Mouse (Mus musculus): Measurements from ENCODE around the gene Ncbp1.
A peak's percentile ranks its signal among the peaks of the same experiment; 100 is the strongest.
"Not testable (repeated sequence)": the region's sequence is repeated elsewhere in the genome, so short reads cannot be mapped to it uniquely, and the experiment has no call there.

Gene Ncbp1

GRCm38 (mm10) chr4:46129311-46130004 lies 9.0 kb upstream of the Ncbp1 start:
- no peak for DNase-seq

- peak; percentile 37 to 66 for DNase-seq
These were observed 8.2 kb upstream of the Ncbp1 start for GRCm38 (mm10) chr4:46130221-46130620.

- no peak for DNase-seq
These were observed 6.6 kb upstream of the Ncbp1 start for GRCm38 (mm10) chr4:46131791-46132190.

GRCm38 (mm10) chr4:46137629-46138286 lies 655 bp upstream of the Ncbp1 start:
- peak in 1 of 2 experiments; percentile 11 for DNase-seq

GRCm38 (mm10) chr4:46144323-46144722 lies 5.9 kb downstream of the Ncbp1 start:
- DNase-seq, result no peak

- DNase-seq, result no peak
These were observed 8.5 kb downstream of the Ncbp1 start for GRCm38 (mm10) chr4:46146881-46147280.

GRCm38 (mm10) chr4:46151903-46152544 lies 13.6 kb downstream of the Ncbp1 start:
- DNase-seq, result no peak

GRCm38 (mm10) chr4:46164027-46164426 lies 25.6 kb downstream of the Ncbp1 start:
- no peak for DNase-seq

- no peak for DNase-seq
These were observed 27.4 kb downstream of the Ncbp1 start for GRCm38 (mm10) chr4:46165831-46166230.

- no peak for DNase-seq
These were observed 33.3 kb downstream of the Ncbp1 start for GRCm38 (mm10) chr4:46171761-46172160.

GRCm38 (mm10) chr4:46176313-46176712 lies 37.9 kb downstream of the Ncbp1 start:
- DNase-seq, result no peak

- DNase-seq, result no peak
These were observed 38.6 kb downstream of the Ncbp1 start for GRCm38 (mm10) chr4:46177018-46177417.

GRCm38 (mm10) chr4:46177496-46177895 lies 39.1 kb downstream of the Ncbp1 start:
- DNase-seq, result no peak

GRCm38 (mm10) chr4:46181168-46181567 lies 42.8 kb downstream of the Ncbp1 start:
- DNase-seq, result no peak

GRCm38 (mm10) chr4:46182181-46182580 lies 43.8 kb downstream of the Ncbp1 start:
- DNase-seq, result no peak

GRCm38 (mm10) chr4:46185423-46185822 lies 47.0 kb downstream of the Ncbp1 start:
- no peak for DNase-seq

GRCm38 (mm10) chr4:46185890-46186289 lies 47.5 kb downstream of the Ncbp1 start:
- no peak for DNase-seq

GRCm38 (mm10) chr4:46186466-46186865 lies 48.1 kb downstream of the Ncbp1 start:
- no peak for DNase-seq

GRCm38 (mm10) chr4:46192011-46192410 lies 53.6 kb downstream of the Ncbp1 start:
- DNase-seq, result not testable (repeated sequence)

GRCm38 (mm10) chr4:46195781-46196487 lies 57.5 kb downstream of the Ncbp1 start, which contains the start of gene Xpa:
TSS of gene Xpa (minus strand) at chr4:46196311.
- peak; percentile 94 for DNase-seq

- no peak for DNase-seq
These were observed 58.1 kb downstream of the Ncbp1 start for GRCm38 (mm10) chr4:46196513-46196912.

- DNase-seq, result no peak
These were observed 59.7 kb downstream of the Ncbp1 start for GRCm38 (mm10) chr4:46198064-46198463.

- peak; percentile 44 to 78 for DNase-seq
These were observed 63.6 kb downstream of the Ncbp1 start for GRCm38 (mm10) chr4:46201834-46202561.

Data from lung, postnatal 4 days (tissue).